Mouse (Mus musculus): Measurements from ENCODE around the gene Rubcnl. TPM values are rescaled to one million over a fixed set of nuclear protein-coding genes. Genes with fewer than 3 reads are reported as not detected.

Rubcnl gene
- 0.16 and 0.22 TPM in 2 replicates for polyA plus RNA-seq (2012; rRNA removed)

DNA sequence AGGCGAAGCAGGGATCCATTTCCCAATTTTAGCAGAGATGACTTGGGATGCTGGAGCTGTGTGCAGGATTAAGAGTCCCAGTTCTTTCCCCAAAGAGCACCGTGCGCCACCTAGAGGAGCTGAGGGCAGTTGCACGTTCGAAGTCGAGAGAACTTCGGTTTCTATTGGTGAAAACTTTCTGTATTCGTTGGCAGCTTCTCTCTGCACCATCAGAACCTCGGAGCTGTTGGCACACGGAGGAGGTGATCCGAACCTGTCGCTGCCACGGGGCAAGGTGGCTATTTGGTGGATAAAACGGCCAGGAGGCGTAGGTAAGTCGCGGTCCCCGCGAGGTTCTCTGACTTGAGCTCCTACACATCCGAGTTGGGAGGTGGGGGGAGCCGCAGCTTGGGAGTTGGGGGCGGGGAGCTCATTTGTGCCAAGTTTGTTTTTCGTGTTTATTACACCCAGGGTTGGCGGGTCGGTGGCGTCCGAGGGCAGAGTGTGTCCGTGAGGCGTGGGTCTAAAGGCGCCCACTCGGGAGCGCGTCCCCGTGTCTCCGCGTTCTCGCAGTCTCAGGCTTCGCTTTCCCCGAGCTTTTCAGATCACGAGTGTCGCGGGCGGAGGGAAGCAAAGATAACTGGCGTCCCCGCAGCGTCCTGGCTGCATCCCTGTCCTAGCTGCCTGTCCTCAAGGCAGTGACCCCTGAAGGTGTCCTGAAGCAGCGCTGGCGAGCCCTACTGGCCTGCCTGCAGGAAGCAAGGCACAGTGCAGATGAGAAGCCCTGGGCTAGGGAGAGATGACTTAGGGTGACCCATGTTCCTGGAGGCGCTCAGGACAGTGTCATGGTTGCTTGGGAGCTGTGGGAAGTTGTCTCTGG is at the start of gene Rubcnl:
TSS of gene Rubcnl (plus strand) at position 172 of the 859 bp plus-strand sequence.

Other genes starting within 250 kb of the Rubcnl start
- gene Lrch1, start 68.2 kb upstream of the Rubcnl start, polyA plus RNA-seq (2012; rRNA removed) = 15.7 and 16.5 TPM in 2 replicates
- 0.03 TPM in 1 of 2 replicates, not detected in the other for gene Lrrc63, start 114.9 kb downstream of the Rubcnl start, polyA plus RNA-seq (2012; rRNA removed)
- 3.7 and 5.3 TPM in 2 replicates for gene Lcp1, start 115.1 kb downstream of the Rubcnl start, polyA plus RNA-seq (2012; rRNA removed)
- 0.09 TPM in 1 of 2 replicates, not detected in the other for gene Cpb2, start 226.3 kb downstream of the Rubcnl start, polyA plus RNA-seq (2012; rRNA removed)

All from central nervous system, embryonic 18 days (tissue).